Mouse (Mus musculus): ENCODE data around the gene Fam110a.

Fam110a gene

GRCm38 (mm10) chr2:151930389-151931074, 49.5 kb downstream of the Fam110a start:
- peak; percentile 81 for DNase-seq (ENCODE audit: low spot score)

- no peak for DNase-seq (ENCODE audit: low spot score)
These were observed 52.9 kb downstream of the Fam110a start for GRCm38 (mm10) chr2:151927103-151927502.

GRCm38 (mm10) chr2:151925715-151926114, 54.3 kb downstream of the Fam110a start:
- DNase-seq (ENCODE audit: low spot score) = no peak

- no peak for DNase-seq (ENCODE audit: low spot score)
These were observed 55.7 kb downstream of the Fam110a start for GRCm38 (mm10) chr2:151924276-151924675.

- no peak for DNase-seq (ENCODE audit: low spot score)
These were observed 58.4 kb downstream of the Fam110a start for GRCm38 (mm10) chr2:151921596-151921995.

GRCm38 (mm10) chr2:151921068-151921467, 59.0 kb downstream of the Fam110a start:
- DNase-seq (ENCODE audit: low spot score) = no peak

All from ovary, postnatal 36 days (tissue).